Mouse (Mus musculus) CH12F3 (cell line): Measurements from ENCODE around the gene Thnsl1.

Experiments
- in situ Hi-C: fragments of 300-500 bp; cut with MboI; formaldehyde crosslinking; loops from 2 replicates; pipeline ENCODE4 v1.14.3; 2020; ENCODE audit warnings: low sequenced_read_pairs

The Thnsl1 gene

GRCm38 (mm10) chr2:21204912-21205830 lies at the start of gene Thnsl1, which contains the start of gene Enkur:
Thnsl1 (plus strand) TSS chr2:21205724.
Enkur (minus strand) TSS chr2:21205365.
- in situ Hi-C loops = no loop called here

- in situ Hi-C loops = no loop called here
Measured at GRCm38 (mm10) chr2:21164296-21164695, 41.2 kb upstream of the Thnsl1 start.

- in situ Hi-C loops = no loop called here
Measured at GRCm38 (mm10) chr2:21167916-21168315, 37.6 kb upstream of the Thnsl1 start.

- in situ Hi-C loops = no loop called here
Measured at GRCm38 (mm10) chr2:21172797-21173196, 32.7 kb upstream of the Thnsl1 start.

- in situ Hi-C loops = loop anchor here (25.0 kb wide), 1 partner anchor 292 kb away; no protein-coding TSS in a partner anchor
Measured at GRCm38 (mm10) chr2:21179136-21179535, 26.4 kb upstream of the Thnsl1 start.

GRCm38 (mm10) chr2:21182811-21183210 lies 22.7 kb upstream of the Thnsl1 start:
- in situ Hi-C loops = loop anchor here (25.0 kb wide), 1 partner anchor 296 kb away; no protein-coding TSS in a partner anchor

- in situ Hi-C loops = loop anchor here (25.0 kb wide), 1 partner anchor 300 kb away; no protein-coding TSS in a partner anchor
Measured at GRCm38 (mm10) chr2:21187576-21187975, 17.9 kb upstream of the Thnsl1 start.

GRCm38 (mm10) chr2:21188610-21189009 lies 16.9 kb upstream of the Thnsl1 start:
- in situ Hi-C loops = loop anchor here (25.0 kb wide), 1 partner anchor 301 kb away; no protein-coding TSS in a partner anchor

- in situ Hi-C loops = loop anchor here (25.0 kb wide), 1 partner anchor 304 kb away; no protein-coding TSS in a partner anchor
Measured at GRCm38 (mm10) chr2:21191232-21191631, 14.3 kb upstream of the Thnsl1 start.

GRCm38 (mm10) chr2:21195233-21195632 lies 10.3 kb upstream of the Thnsl1 start:
- in situ Hi-C loops = loop anchor here (25.0 kb wide), 1 partner anchor 308 kb away; no protein-coding TSS in a partner anchor

GRCm38 (mm10) chr2:21199051-21199450 lies 6.5 kb upstream of the Thnsl1 start:
- in situ Hi-C loops = loop anchor here (25.0 kb wide), 1 partner anchor 312 kb away; no protein-coding TSS in a partner anchor

GRCm38 (mm10) chr2:21202754-21203153 lies 2.8 kb upstream of the Thnsl1 start:
- in situ Hi-C loops = no loop called here

GRCm38 (mm10) chr2:21205831-21206159 lies 271 bp downstream of the Thnsl1 start:
- in situ Hi-C loops = no loop called here

- in situ Hi-C loops = no loop called here
Measured at GRCm38 (mm10) chr2:21206278-21206677, 754 bp downstream of the Thnsl1 start.

GRCm38 (mm10) chr2:21211361-21211760 lies 5.8 kb downstream of the Thnsl1 start:
- in situ Hi-C loops = no loop called here

- in situ Hi-C loops = no loop called here
Measured at GRCm38 (mm10) chr2:21214322-21214721, 8.8 kb downstream of the Thnsl1 start.

GRCm38 (mm10) chr2:21215284-21215683 lies 9.8 kb downstream of the Thnsl1 start:
- in situ Hi-C loops = no loop called here

GRCm38 (mm10) chr2:21222453-21223384 lies 17.2 kb downstream of the Thnsl1 start:
- in situ Hi-C loops = no loop called here

GRCm38 (mm10) chr2:21230276-21230675 lies 24.8 kb downstream of the Thnsl1 start:
- in situ Hi-C loops = no loop called here

GRCm38 (mm10) chr2:21231147-21231546 lies 25.6 kb downstream of the Thnsl1 start:
- in situ Hi-C loops = no loop called here
